Mouse (Mus musculus) cerebellum, postnatal 25 days (tissue): Measurements from ENCODE around the gene Wdr25.

ENCODE experiments used
- DNase-seq, 2 experiments: peaks; one replicate each; pipeline ENCODE4 v3.0.0; 2021; ENCODE audit warnings: mixed read lengths in 2 of 2

Wdr25 gene

GRCm38 (mm10) chr12:108938844-108939243, 45.4 kb downstream of the Wdr25 start:
- no peak for DNase-seq

GRCm38 (mm10) chr12:108939317-108939716, 45.9 kb downstream of the Wdr25 start:
- DNase-seq: no peak

DNA sequence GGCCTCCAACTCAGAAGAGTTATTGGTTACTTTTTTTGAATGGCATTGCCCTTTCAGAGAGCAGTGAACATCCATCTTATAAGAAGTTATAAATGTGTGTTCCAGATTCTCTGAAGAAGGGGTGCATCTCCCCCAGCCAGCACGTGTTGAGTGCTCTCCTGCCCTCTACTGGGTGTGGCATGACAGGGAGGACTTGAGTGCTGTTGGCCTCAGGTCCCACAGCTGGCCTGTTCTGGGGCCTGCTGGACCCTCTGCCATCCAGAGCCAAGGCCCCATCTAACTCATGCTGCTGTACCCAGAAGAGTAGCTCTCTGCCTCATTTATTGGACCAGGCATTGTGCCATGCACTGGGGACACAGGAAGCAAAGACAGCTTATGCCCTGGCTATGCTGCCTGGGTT, 46.8 kb downstream of the Wdr25 start:
- DNase-seq: no peak

- no peak for DNase-seq
Measured at GRCm38 (mm10) chr12:108941282-108941681, 47.9 kb downstream of the Wdr25 start.

DNA sequence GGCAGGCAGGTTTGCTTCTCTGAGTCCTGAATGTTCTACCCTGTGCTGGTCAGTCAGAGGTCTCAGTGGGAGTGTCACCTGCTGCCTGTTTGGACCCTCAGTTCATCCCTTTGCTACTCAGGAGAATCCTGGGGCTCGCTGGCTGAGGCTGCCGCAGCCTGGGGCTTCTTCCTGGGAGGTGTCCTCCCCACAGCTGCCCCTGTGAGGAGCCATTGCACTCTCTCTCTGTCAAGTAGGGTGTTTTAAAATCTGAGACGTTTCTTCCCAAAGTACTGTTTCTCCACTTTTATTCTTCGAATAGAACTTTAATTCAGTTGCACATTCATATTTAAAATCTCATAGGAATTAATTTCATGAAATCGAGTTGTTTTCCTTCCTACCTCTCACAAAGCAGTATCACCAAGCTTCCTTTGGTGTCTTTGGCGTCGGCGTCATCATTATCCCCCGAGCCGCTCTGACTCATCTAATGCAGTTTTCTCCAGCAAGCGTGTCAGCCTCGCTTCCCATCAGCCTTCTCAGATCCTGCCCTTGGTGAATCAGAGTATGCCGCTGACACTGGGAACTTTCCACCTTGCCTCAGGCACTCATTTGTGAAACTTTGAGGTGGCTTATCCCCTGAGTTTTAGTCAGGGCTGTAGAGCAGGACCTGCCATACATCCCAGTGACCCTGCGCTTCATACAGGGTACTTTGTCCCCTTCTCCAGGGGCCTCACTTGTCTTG, 48.9 kb downstream of the Wdr25 start:
- no peak for DNase-seq

GRCm38 (mm10) chr12:108953011-108953550, 59.6 kb downstream of the Wdr25 start:
- no peak for DNase-seq

DNA sequence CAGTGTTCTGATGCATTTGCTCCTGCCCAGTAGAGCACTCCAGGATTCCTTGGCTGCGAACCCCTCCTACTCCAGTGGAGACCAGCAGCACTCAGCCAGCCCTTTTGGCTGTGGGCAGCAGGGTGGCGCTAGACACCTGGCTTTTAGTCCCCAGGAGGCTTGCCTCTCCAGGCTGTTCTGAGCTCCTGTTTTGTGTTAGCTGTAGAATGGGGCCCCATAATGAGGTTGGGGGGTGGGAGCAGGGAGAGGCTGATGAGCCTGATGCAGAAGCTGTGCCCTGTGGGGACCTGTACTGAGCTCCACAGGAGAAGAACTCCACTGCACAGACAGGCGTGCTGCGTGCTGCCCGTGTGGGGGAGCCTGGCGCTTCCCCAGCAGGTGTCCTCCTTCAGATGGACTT, 60.4 kb downstream of the Wdr25 start:
- peak; percentile 30 to 36 for DNase-seq

DNA sequence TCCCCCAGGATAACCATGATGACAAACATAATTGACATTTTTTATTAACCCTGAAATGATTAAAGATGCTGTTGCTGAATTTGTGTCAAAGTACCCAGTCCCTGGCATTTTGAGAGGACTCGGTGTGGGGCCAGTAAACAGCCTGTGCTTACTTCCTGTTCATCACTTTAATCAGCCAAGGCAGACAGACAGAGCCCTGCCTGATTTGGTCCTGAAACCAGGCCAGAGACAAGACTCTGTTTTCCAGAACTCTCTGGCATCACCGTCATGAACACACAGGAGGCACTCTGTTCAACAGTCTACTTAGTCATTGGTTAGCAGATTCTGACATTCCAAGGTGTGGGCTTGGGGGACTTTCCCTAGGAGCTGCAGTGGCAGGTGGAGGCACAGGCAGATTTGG, 61.0 kb downstream of the Wdr25 start:
- DNase-seq: no peak

DNA sequence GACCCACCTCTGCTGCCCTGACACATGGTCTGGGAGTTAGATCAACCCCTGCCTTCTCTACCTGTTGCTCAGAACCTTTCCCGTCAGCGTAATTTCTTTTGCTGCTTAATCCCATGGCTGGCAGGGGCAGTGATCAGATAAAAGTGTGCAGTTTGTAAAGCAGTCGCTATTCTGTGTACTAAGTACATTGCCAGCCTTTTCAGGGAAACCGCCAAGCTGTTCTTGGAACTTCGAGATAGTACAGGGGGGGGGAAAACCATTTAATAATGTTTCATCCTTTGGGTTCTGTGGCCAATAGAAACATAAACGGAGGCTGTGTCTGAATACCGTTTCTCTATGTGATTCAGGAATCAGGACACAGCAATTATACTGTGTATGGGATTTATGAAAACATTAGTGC, 65.1 kb downstream of the Wdr25 start:
- DNase-seq: no peak

- no peak for DNase-seq
Measured at GRCm38 (mm10) chr12:108958991-108959638, 65.7 kb downstream of the Wdr25 start.

- DNase-seq: no peak
Measured at GRCm38 (mm10) chr12:108959639-108960219, 66.3 kb downstream of the Wdr25 start.

- peak; percentile 75 to 83 for DNase-seq
Measured at GRCm38 (mm10) chr12:108960225-108960624, 66.8 kb downstream of the Wdr25 start.

- no peak for DNase-seq
Measured at GRCm38 (mm10) chr12:108967631-108968030, 74.2 kb downstream of the Wdr25 start.

GRCm38 (mm10) chr12:108968031-108968430, 74.6 kb downstream of the Wdr25 start:
- DNase-seq: no peak

DNA sequence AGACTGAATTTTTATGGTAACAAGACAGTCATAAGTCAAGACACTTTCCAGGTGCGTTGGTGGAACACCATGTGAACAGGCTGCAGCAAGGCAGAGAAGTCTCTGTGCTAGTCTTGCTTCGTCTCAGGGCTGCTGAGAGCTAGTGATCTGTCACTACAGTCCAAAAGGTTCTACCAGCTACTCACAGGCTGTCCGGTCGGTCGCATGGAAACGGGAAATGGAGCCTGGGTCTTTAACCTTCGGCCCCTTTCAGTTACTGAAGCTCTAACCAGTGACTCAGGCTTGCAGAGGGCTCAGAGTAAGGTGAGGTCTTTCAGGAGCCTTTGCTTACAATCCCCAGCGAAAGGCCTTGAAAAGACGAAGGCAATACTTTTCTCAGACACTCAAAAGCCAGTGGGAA, 78.0 kb downstream of the Wdr25 start:
- no peak for DNase-seq

GRCm38 (mm10) chr12:108972234-108972633, 78.8 kb downstream of the Wdr25 start:
- DNase-seq: no peak

GRCm38 (mm10) chr12:108979977-108980376, 86.5 kb downstream of the Wdr25 start:
- DNase-seq: peak in 1 of 2 experiments; percentile 26

DNA sequence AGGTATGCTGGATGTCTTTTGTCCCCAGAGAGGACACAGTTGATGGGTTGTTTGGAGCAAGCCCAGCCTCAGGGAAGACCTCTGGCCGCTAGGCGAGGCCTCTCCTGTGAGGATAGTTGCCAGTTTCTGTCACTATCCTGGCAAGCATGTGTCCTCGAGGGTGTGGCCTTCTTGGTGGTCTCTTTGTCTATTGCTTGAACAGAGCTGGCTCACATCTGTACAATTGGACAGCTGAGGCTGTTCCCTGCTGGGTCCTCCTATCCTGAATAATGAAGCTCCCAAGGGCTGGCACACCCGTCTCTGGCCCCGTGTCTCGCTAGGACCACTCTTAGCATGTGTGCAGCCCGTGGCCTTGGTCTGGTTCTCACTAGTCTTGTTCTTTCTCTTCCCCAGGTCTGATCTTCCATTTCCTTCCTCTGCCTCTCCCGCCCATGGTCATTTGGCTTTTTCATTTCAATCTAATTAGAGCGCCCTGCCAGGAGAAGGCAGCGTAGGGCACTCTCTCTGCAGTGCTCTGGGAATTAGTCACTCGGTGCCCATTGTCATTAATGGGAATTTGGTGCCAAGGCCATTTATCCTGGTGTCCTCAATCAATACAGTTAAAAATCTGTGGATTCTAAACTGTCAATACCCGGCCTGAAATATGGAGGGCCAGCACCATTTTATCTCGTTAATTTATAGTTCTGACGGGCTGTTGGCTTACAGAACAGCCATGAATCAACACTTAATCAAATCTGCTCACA, 88.7 kb downstream of the Wdr25 start:
- DNase-seq: no peak

DNA sequence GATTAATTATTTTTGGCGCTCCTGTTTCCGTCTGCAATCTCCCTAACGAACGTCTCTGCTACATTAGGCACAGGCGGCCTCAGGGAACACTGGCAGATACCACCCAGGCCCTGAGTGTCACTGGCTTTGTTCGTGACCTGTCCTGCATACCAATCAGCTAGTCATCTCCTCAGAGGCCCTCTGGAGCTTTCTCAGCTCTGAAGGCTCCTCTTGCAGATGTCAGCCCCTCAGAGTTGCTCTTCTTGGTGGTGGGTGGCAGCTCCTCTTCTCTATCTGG, 89.2 kb downstream of the Wdr25 start:
- DNase-seq: no peak

- no peak for DNase-seq
Measured at GRCm38 (mm10) chr12:108983496-108983895, 90.1 kb downstream of the Wdr25 start.

GRCm38 (mm10) chr12:108984471-108984870, 91.0 kb downstream of the Wdr25 start:
- DNase-seq: peak in 1 of 2 experiments; percentile 33

DNA sequence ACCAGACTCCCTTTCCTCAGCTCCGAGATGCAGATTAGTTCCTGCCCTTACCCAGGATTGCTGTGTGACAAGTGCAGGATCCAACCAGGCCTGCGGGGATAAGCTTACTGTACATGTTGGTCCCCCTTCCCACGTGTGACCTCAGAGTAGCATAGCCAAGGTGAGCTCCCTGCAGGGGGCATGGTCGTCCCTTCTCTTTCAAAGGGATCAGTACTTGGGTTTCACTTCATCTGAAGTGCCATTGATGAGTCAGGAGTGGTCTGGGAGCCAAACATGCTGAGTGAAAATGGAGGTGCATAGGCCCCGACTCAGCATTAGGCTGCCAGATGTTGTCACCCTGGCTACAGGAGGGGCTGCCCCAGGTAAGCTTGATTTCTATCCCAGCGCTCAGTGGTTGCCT, 91.6 kb downstream of the Wdr25 start:
- DNase-seq: no peak

- no peak for DNase-seq
Measured at GRCm38 (mm10) chr12:108987448-108987847, 94.0 kb downstream of the Wdr25 start.
